18 mouse cellular contexts compared by ENCODE assay signal in genomic region chr10:43502599-43502998, GRCm38 (mm10). TPM values are rescaled to one million over a fixed set of nuclear protein-coding genes. Genes with fewer than 3 reads are reported as not detected.
DNase-seq lines count a peak whose midpoint lies in the region; ATAC-seq lines count a peak whose summit lies in the region.
"Had no signal": no experiment of that assay in that cellular context is flagged by ENCODE, and none has a peak within 500 bp of the region (broad histone marks: within the 10 kb centered on the region; RNA-seq: fewer than 3 reads in every experiment).

No protein-coding gene starts in this region.

- no peaks in the 10 kb centered on the region for H3K27me3 ChIP-seq in hindbrain, embryonic 13.5 days
- no peaks in the 10 kb centered on the region for H3K27me3 ChIP-seq in hindbrain, embryonic 12.5 days
- H3K27me3 ChIP-seq in forebrain, embryonic 16.5 days (replicated peaks; ENCODE audit: control insufficient read depth, insufficient read depth, low read length), result no peaks in the 10 kb centered on the region
- H3K27me3 ChIP-seq: midbrain, embryonic 13.5 days; neural tube, embryonic 13.5 days had no signal

- H3K4me2 ChIP-seq in hindbrain, embryonic 13.5 days, result no peak overlapping the region
- no peak overlapping the region for H3K4me2 ChIP-seq in hindbrain, embryonic 12.5 days (replicated peaks)
- no peak overlapping the region for H3K4me2 ChIP-seq in forebrain, embryonic 16.5 days (ENCODE audit: low read length)
- H3K4me2 ChIP-seq: midbrain, embryonic 13.5 days; neural tube, embryonic 13.5 days had no signal

- WGBS in hindbrain, embryonic 13.5 days, result 91% methylated on average over 4 of the region's 4 CpGs
- 94% methylated on average over 4 of the region's 4 CpGs for WGBS in hindbrain, embryonic 12.5 days
- WGBS in forebrain, embryonic 16.5 days, result 70% methylated on average over 4 of the region's 4 CpGs

- peak; percentile 42 for DNase-seq in cerebellum, adult 11 months
- peak; percentile 20 for DNase-seq in cerebellum, adult 8-10 months
- DNase-seq in liver, result no peak
- no peak for DNase-seq in layer of hippocampus, adult 9-11 months
- DNase-seq: adrenal gland, adult 8-10 months; gastrocnemius, postnatal 25 days; kidney, adult 11 months; layer of hippocampus, postnatal 36 days; liver, postnatal 0 days; lung, postnatal 10 days; right cerebral cortex, adult 18-20 months; thymus, postnatal 14 days had no signal

- H3K27ac ChIP-seq in hindbrain, embryonic 13.5 days, result 0 out of 2 replicates have a peak overlapping the region, but pooled peaks have one; percentile 30
- no peak overlapping the region for H3K27ac ChIP-seq in hindbrain, embryonic 12.5 days
- H3K27ac ChIP-seq in forebrain, embryonic 16.5 days (ENCODE audit: low read length), result peak overlapping the region; percentile 48; the same call in 1 of the 2 replicates
- H3K27ac ChIP-seq: kidney, postnatal 0 days; midbrain, embryonic 13.5 days; neural tube, embryonic 13.5 days had no signal

- ATAC-seq in hindbrain, embryonic 13.5 days (ENCODE audit: low FRiP score), result 0 out of 2 replicates have a peak, but pooled peaks have one; percentile 37
- no peak for ATAC-seq in hindbrain, embryonic 12.5 days (ENCODE audit: low FRiP score)
- peak; percentile 79 for ATAC-seq in forebrain, embryonic 16.5 days
- ATAC-seq: liver, postnatal 0 days; midbrain, embryonic 13.5 days had no signal

- H3K4me3 ChIP-seq in hindbrain, embryonic 13.5 days, result no peak overlapping the region
- no peak overlapping the region for H3K4me3 ChIP-seq in hindbrain, embryonic 12.5 days
- no peak overlapping the region for H3K4me3 ChIP-seq in forebrain, embryonic 16.5 days (replicated peaks; ENCODE audit: low read length)
- H3K4me3 ChIP-seq: midbrain, embryonic 13.5 days; neural tube, embryonic 13.5 days had no signal

- no peaks in the 10 kb centered on the region for H3K9me3 ChIP-seq in hindbrain, embryonic 13.5 days
- H3K9me3 ChIP-seq in hindbrain, embryonic 12.5 days (replicated peaks), result no peaks in the 10 kb centered on the region
- no peaks in the 10 kb centered on the region for H3K9me3 ChIP-seq in forebrain, embryonic 16.5 days (ENCODE audit: control insufficient read depth, low read length)
- H3K9me3 ChIP-seq: neural tube, embryonic 13.5 days had no signal

- H3K4me1 ChIP-seq in hindbrain, embryonic 13.5 days (replicated peaks), result no peaks in the 10 kb centered on the region
- no peaks in the 10 kb centered on the region for H3K4me1 ChIP-seq in hindbrain, embryonic 12.5 days
- 0 out of 2 replicates have a peak, but pooled peaks cover 6% of the 10 kb centered on the region for H3K4me1 ChIP-seq in forebrain, embryonic 16.5 days (replicated peaks; ENCODE audit: control insufficient read depth, insufficient read depth, low read length)
- H3K4me1 ChIP-seq: midbrain, embryonic 13.5 days; neural tube, embryonic 13.5 days had no signal

- H3K36me3 ChIP-seq in hindbrain, embryonic 13.5 days, result peaks cover 51% of the 10 kb centered on the region
- H3K36me3 ChIP-seq in hindbrain, embryonic 12.5 days, result peaks cover 49% of the 10 kb centered on the region
- peaks cover 8% of the 10 kb centered on the region for H3K36me3 ChIP-seq in forebrain, embryonic 16.5 days (ENCODE audit: control insufficient read depth, insufficient read depth)

- no peak overlapping the region for H3K9ac ChIP-seq in hindbrain, embryonic 13.5 days
- no peak overlapping the region for H3K9ac ChIP-seq in hindbrain, embryonic 12.5 days
- H3K9ac ChIP-seq in forebrain, embryonic 16.5 days (replicated peaks; ENCODE audit: low read depth, low read length), result no peak overlapping the region
- H3K9ac ChIP-seq: liver, postnatal 0 days; midbrain, embryonic 13.5 days; neural tube, embryonic 13.5 days had no signal

RNA-seq across cellular contexts. Expression of gene Gm9803, which starts 21.3 kb away (rescaled TPM):
- 16.4 and 19.4 TPM in 2 replicates for polyA plus RNA-seq in hindbrain, embryonic 13.5 days (2015; fragmentation: Nextera tagmentation; extraction: Ambion mirVana)
- polyA plus RNA-seq in hindbrain, embryonic 12.5 days (2016; fragmentation: Nextera tagmentation; extraction: Ambion mirVana), result 10.1 and 22.2 TPM in 2 replicates
- polyA plus RNA-seq in forebrain, embryonic 16.5 days (2015; fragmentation: Nextera tagmentation; extraction: Ambion mirVana), result 23.0 TPM in 2 replicates

RNA-seq across cellular contexts. Expression of gene Bend3, which starts 24.0 kb away (rescaled TPM):
- 3.0 and 3.8 TPM in 2 replicates for polyA plus RNA-seq in hindbrain, embryonic 13.5 days (2015; fragmentation: Nextera tagmentation; extraction: Ambion mirVana)
- 6.7 and 7.3 TPM in 2 replicates for polyA plus RNA-seq in hindbrain, embryonic 12.5 days (2016; fragmentation: Nextera tagmentation; extraction: Ambion mirVana)
- 3.9 and 4.5 TPM in 2 replicates for polyA plus RNA-seq in forebrain, embryonic 16.5 days (2015; fragmentation: Nextera tagmentation; extraction: Ambion mirVana)

RNA-seq across cellular contexts. Expression of gene 1700021F05Rik, which starts 38.2 kb away (rescaled TPM):
- 65.5 and 69.7 TPM in 2 replicates for polyA plus RNA-seq in hindbrain, embryonic 13.5 days (2015; fragmentation: Nextera tagmentation; extraction: Ambion mirVana)
- polyA plus RNA-seq in hindbrain, embryonic 12.5 days (2016; fragmentation: Nextera tagmentation; extraction: Ambion mirVana), result 53.7 and 65.4 TPM in 2 replicates
- 74.2 and 75.8 TPM in 2 replicates for polyA plus RNA-seq in forebrain, embryonic 16.5 days (2015; fragmentation: Nextera tagmentation; extraction: Ambion mirVana)

Comparison
In these comparisons a context has a peak if more than half of its experiments do, and no peak if none do; other contexts are left out.
1. DNase-seq: peak in cerebellum, adult 11 months (single experiment) and cerebellum, adult 8-10 months (single experiment); none in liver (single experiment) and layer of hippocampus, adult 9-11 months (single experiment).